ENCODE assay signal across 10 mouse cellular contexts in the genomic region with DNA sequence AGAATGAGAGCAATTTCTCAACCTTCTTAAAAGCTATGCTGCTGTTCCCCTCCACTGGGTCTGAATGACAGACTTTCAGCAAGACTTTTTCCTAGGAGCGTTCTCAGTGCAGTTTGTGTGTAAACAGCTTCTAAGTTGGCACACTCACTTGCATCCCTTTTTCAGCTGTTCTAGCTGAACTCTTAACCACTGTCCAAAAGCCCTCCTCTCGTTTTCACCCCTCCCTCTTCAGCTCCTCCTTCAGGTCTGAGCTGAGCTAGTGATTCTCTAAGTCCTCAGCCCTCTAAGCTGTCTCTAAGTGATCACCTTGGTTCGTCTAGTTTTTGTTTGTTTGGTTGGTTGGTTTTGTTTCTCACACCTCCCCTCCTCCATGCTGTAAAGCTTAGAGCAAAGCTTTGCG. TPM values are rescaled to one million over a fixed set of nuclear protein-coding genes. Genes with fewer than 3 reads are reported as not detected.
DNase-seq lines count a peak whose midpoint lies in the region; ATAC-seq and TF ChIP-seq lines count a peak whose summit lies in the region.
"Had no signal": no experiment of that assay in that cellular context is flagged by ENCODE, and none has a peak within 500 bp of the region (broad histone marks: within the 10 kb centered on the region; RNA-seq: fewer than 3 reads in every experiment).

No protein-coding gene starts in this region.

- no peak overlapping the region for H3ac ChIP-seq in myocyte (ENCODE audit: control insufficient read depth, insufficient read length)

- DNase-seq in heart, adult 11 months = no peak
- DNase-seq in lung, postnatal 14 days = no peak
- DNase-seq in kidney, adult 2 months = peak; percentile 86
- no peak for DNase-seq in left cerebral cortex, adult 9 months (ENCODE audit: low spot score in 2 of 2)
- DNase-seq: cerebellum, postnatal 10 days; liver, embryonic 13.5 days had no signal

- H3K9ac ChIP-seq in heart, embryonic 13.5 days = peak overlapping the region; percentile 97; the same call in 1 of the 2 replicates
- H3K9ac ChIP-seq in lung, embryonic 15.5 days = no peak overlapping the region
- H3K9ac ChIP-seq: liver, embryonic 13.5 days had no signal

- ATAC-seq in heart, embryonic 13.5 days (ENCODE audit: extremely low read depth, insufficient number of reproducible peaks, low FRiP score, low TSS enrichment) = no peak
- no peak for ATAC-seq in lung, embryonic 15.5 days (ENCODE audit: borderline replicate concordance, extremely low read depth, low FRiP score, low TSS enrichment)
- ATAC-seq in monocyte, adult 5-6 weeks (replicated peaks; ENCODE audit: insufficient number of reproducible peaks, low FRiP score, low TSS enrichment, poor library complexity, severe bottlenecking) = no peak

- TF ChIP-seq POLR2A in kidney, adult 2 months (IDR thresholded peaks at IDR 0.05; ENCODE audit: low read depth, low read length) = no peak
- no peak for TF ChIP-seq POLR2A in myocyte (IDR thresholded peaks at IDR 0.05; ENCODE audit: insufficient read length, low read depth)

- no peaks in the 10 kb centered on the region for H3K9me3 ChIP-seq in heart, embryonic 13.5 days
- H3K9me3 ChIP-seq in lung, embryonic 15.5 days = no peaks in the 10 kb centered on the region
- H3K9me3 ChIP-seq: liver, embryonic 13.5 days had no signal

- no peaks in the 10 kb centered on the region for H3K36me3 ChIP-seq in heart, embryonic 13.5 days
- H3K36me3 ChIP-seq in lung, embryonic 15.5 days = no peaks in the 10 kb centered on the region
- no peaks in the 10 kb centered on the region for H3K36me3 ChIP-seq in kidney, adult 2 months (ENCODE audit: control insufficient read depth, insufficient read depth, low read length)
- H3K36me3 ChIP-seq in myocyte (ENCODE audit: control insufficient read depth, insufficient read depth) = peaks cover 4% of the 10 kb centered on the region
- H3K36me3 ChIP-seq: liver, embryonic 13.5 days had no signal

- peaks cover 34% of the 10 kb centered on the region for H3K4me1 ChIP-seq in heart, embryonic 13.5 days
- H3K4me1 ChIP-seq in lung, embryonic 15.5 days = peaks cover 17% of the 10 kb centered on the region
- peaks cover 31% of the 10 kb centered on the region for H3K4me1 ChIP-seq in kidney, adult 2 months (ENCODE audit: control insufficient read depth, insufficient read depth, low read length)

- H3K79me2 ChIP-seq in myocyte (ENCODE audit: control insufficient read depth, insufficient read depth) = peaks cover 70% of the 10 kb centered on the region

- H3K4me3 ChIP-seq in heart, embryonic 13.5 days = no peak overlapping the region
- H3K4me3 ChIP-seq in lung, embryonic 15.5 days = no peak overlapping the region
- H3K4me3 ChIP-seq in kidney, adult 2 months (ENCODE audit: insufficient read depth, low read depth, low read length) = no peak overlapping the region
- no peak overlapping the region for H3K4me3 ChIP-seq in myocyte

- TF ChIP-seq CTCF in kidney, adult 2 months (conservative IDR thresholded peaks at IDR 0.05; ENCODE audit: insufficient read depth, insufficient read length, low read depth, low read length) = no peak

- no peak overlapping the region for H3K27ac ChIP-seq in heart, embryonic 13.5 days (replicated peaks)
- H3K27ac ChIP-seq in lung, embryonic 15.5 days = no peak overlapping the region
- peak overlapping the region; percentile 83 for H3K27ac ChIP-seq in kidney, adult 2 months (ENCODE audit: insufficient read depth, low read depth, low read length)
- H3K27ac ChIP-seq: liver, embryonic 13.5 days had no signal

- 65% methylated on average over 4 of the region's 4 CpGs for WGBS in heart, embryonic 13.5 days
- 43% methylated on average over 4 of the region's 4 CpGs for WGBS in lung, embryonic 15.5 days
- WGBS in kidney, adult 2 months = 20% methylated on average over 4 of the region's 4 CpGs

- H3K4me2 ChIP-seq in heart, embryonic 13.5 days = peak overlapping the region; percentile 78; the same call in 1 of the 2 replicates
- peak overlapping the region; percentile 87; the same call in 1 of the 2 replicates for H3K4me2 ChIP-seq in lung, embryonic 15.5 days
- peak overlapping the region; percentile 79 for H3K4me2 ChIP-seq in myocyte (ENCODE audit: low read depth)

- H3K27me3 ChIP-seq in heart, embryonic 13.5 days (replicated peaks) = no peaks in the 10 kb centered on the region; the same call in 1 of the 2 replicates
- no peaks in the 10 kb centered on the region for H3K27me3 ChIP-seq in lung, embryonic 15.5 days
- no peaks in the 10 kb centered on the region for H3K27me3 ChIP-seq in kidney, adult 2 months (replicated peaks; ENCODE audit: control insufficient read depth, insufficient read depth, low read length)
- H3K27me3 ChIP-seq in myocyte (ENCODE audit: control insufficient read depth, insufficient read depth, insufficient read length) = no peaks in the 10 kb centered on the region
- H3K27me3 ChIP-seq: liver, embryonic 13.5 days had no signal

TF ChIP-seq in myocyte, 11 proteins besides CTCF, POLR2A, EP300 and RAD21:
- TF ChIP-seq REST (IDR thresholded peaks at IDR 0.05; ENCODE audit: insufficient read depth, insufficient read length) (no peak), MYOD1 (IDR thresholded peaks at IDR 0.05; ENCODE audit: control insufficient read depth in 1 of 3, insufficient read length in 2 of 3, low read depth in 2 of 3) (no peak), MYOG (IDR thresholded peaks at IDR 0.05; ENCODE audit: control insufficient read depth in 1 of 3, insufficient read depth in 1 of 3, insufficient read length in 2 of 3, low read depth in 2 of 3) (no peak), CEBPB (IDR thresholded peaks at IDR 0.05; ENCODE audit: insufficient read depth, poor library complexity, severe bottlenecking) (no peak), TCF3 (IDR thresholded peaks at IDR 0.05; ENCODE audit: insufficient read length, low read depth) (no peak), POLR2AphosphoS2 (IDR thresholded peaks at IDR 0.05; ENCODE audit: insufficient read length, low read depth) (no peak), USF1 (IDR thresholded peaks at IDR 0.05; ENCODE audit: low read depth) (no peak), E2F4 (IDR thresholded peaks at IDR 0.05; ENCODE audit: insufficient read depth) (no peak), MAX (IDR thresholded peaks at IDR 0.05; ENCODE audit: low read depth) (no peak), TCF12 (IDR thresholded peaks at IDR 0.05; ENCODE audit: insufficient read depth, poor library complexity, severe bottlenecking) (no peak), SRF (IDR thresholded peaks at IDR 0.05; ENCODE audit: control insufficient read depth, insufficient read length, low read depth) (no peak)

RNA-seq across cellular contexts. Expression of gene Dnajc13, which starts 2.4 kb away (rescaled TPM):
- polyA plus RNA-seq in heart, embryonic 13.5 days (2015; fragmentation: Nextera tagmentation; extraction: Ambion mirVana) = 14.5 and 15.1 TPM in 2 replicates
- polyA plus RNA-seq in lung, embryonic 15.5 days (2015; fragmentation: Nextera tagmentation; extraction: Ambion mirVana) = 16.6 and 18.6 TPM in 2 replicates
- 104 and 129 TPM in 2 replicates for polyA plus RNA-seq in kidney, adult 2 months (2012; rRNA removed)
- 14.1 TPM for polyA plus RNA-seq in myocyte (2012; fragmentation: generic; extraction: Trizol)
- 47.2 to 73.2 TPM (median 72.4 TPM) in 3 replicates for total RNA-seq in monocyte, adult 5-6 weeks (2017)
